Mouse (Mus musculus): ENCODE measurements around the gene Ncor2.

GRCm38 (mm10) chr5:125088076-125088475, 90.9 kb downstream of the Ncor2 start:
- TF ChIP-seq POLR2A (IDR thresholded peaks at IDR 0.05; ENCODE audit: borderline replicate concordance, low read depth, low read length) (no peak), CTCF (IDR thresholded peaks at IDR 0.05; ENCODE audit: low read depth, low read length) (no peak)
